In the genomic region with DNA sequence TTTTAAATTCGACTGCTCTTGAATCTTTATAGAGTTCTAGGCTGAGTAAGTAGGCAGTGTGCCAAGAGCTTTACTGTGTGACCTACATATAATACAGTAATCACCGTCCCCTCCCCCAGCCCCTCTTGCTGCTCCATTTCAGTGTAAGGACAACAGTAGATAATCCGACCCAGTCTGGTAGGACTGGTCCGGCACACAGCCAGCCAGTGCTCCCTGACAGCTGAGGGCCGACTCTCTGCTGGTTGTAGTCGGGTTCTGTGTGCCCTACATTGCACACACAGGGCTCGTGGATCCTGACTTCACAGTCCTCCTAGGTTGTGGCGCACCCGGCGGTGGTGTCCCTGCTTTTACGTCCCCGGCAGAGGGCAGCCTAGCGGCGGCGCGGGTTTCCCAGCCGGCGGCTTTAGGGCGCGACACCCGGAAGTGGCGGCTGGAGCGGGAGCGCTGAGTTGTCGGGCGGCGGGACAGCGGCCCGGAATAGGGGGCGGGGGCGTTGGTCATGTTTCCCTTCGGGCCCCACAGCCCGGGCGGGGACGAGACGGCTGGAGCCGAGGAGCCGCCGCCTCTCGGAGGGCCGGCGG, we compare ENCODE assay signal across 8 mouse cellular contexts. TPM values are rescaled to one million over a fixed set of nuclear protein-coding genes. Genes with fewer than 3 reads are reported as not detected.
DNase-seq lines count a peak whose midpoint lies in the region; ATAC-seq and TF ChIP-seq lines count a peak whose summit lies in the region.

A gene (plus strand): TSS at position 433 of the 581 bp plus-strand sequence.

- H3K27ac ChIP-seq in CH12.LX (ENCODE audit: insufficient read depth, low read depth) = peak within 1 kb of the TSS; percentile 49; the same call in 1 of the 2 replicates
- peak within 1 kb of the TSS; percentile 83 for H3K27ac ChIP-seq in forebrain, embryonic 11.5 days (ENCODE audit: low read depth, low read length)
- peak within 1 kb of the TSS; percentile 94 for H3K27ac ChIP-seq in heart, embryonic 16.5 days (ENCODE audit: low read length)
- peak within 1 kb of the TSS; percentile 99 for H3K27ac ChIP-seq in liver, embryonic 15.5 days (replicated peaks)
- H3K27ac ChIP-seq in neural tube, embryonic 12.5 days = peak within 1 kb of the TSS; percentile 87

- peak; percentile 85 for DNase-seq in CH12.LX (ENCODE audit: extremely low read depth)
- DNase-seq in c-Kit-positive CD71-positive TER-119-negative erythroid progenitor cells, embryonic 14.5 days (ENCODE audit: low read depth) = peak; percentile 83
- peak; percentile 97 for DNase-seq in forebrain, embryonic 11.5 days (ENCODE audit: low spot score)
- DNase-seq in kidney, postnatal 36 days = peak; percentile 91 to 95
- peak; percentile 81 for DNase-seq in telencephalon, adult 2 months (ENCODE audit: low read depth, low spot score)

- no peaks in the 10 kb centered on the region for H3K27me3 ChIP-seq in CH12.LX (replicated peaks)
- H3K27me3 ChIP-seq in forebrain, embryonic 11.5 days (ENCODE audit: control insufficient read depth, insufficient read depth, low read length) = no peaks in the 10 kb centered on the region
- no peaks in the 10 kb centered on the region for H3K27me3 ChIP-seq in heart, embryonic 16.5 days (ENCODE audit: control insufficient read depth, insufficient read depth, low read length)
- H3K27me3 ChIP-seq in liver, embryonic 15.5 days = no peaks in the 10 kb centered on the region
- no peaks in the 10 kb centered on the region for H3K27me3 ChIP-seq in neural tube, embryonic 12.5 days (replicated peaks)

- in situ Hi-C loops in CH12.LX (cut with MboI; ENCODE audit: low pct_ligation_motif_present, low pct_unique_long_range_greater_than_20kb, low sequenced_read_pairs) = no loop called here

- peaks cover 20% of the 10 kb centered on the region for H3K79me2 ChIP-seq in CH12.LX (replicated peaks; ENCODE audit: control insufficient read depth, extremely low read depth, insufficient read depth, poor library complexity, severe bottlenecking)

- H3K4me3 ChIP-seq in CH12.LX (replicated peaks in 1 of 3; ENCODE audit: low read depth in 2 of 3, low read length in 2 of 3, poor library complexity in 1 of 3) = peak within 1 kb of the TSS; percentile 86 to 95 (median 91)
- H3K4me3 ChIP-seq in forebrain, embryonic 11.5 days (ENCODE audit: low read depth, low read length) = peak within 1 kb of the TSS; percentile 93
- peak within 1 kb of the TSS; percentile 70 for H3K4me3 ChIP-seq in heart, embryonic 16.5 days (ENCODE audit: low read length)
- peak within 1 kb of the TSS; percentile 96 for H3K4me3 ChIP-seq in liver, embryonic 15.5 days (replicated peaks)
- H3K4me3 ChIP-seq in neural tube, embryonic 12.5 days = peak within 1 kb of the TSS; percentile 94

- H3K4me1 ChIP-seq in CH12.LX (ENCODE audit: control insufficient read depth in 1 of 2, insufficient read depth in 2 of 2) = peaks cover 5 to 23% of the 10 kb centered on the region in 2 experiments
- H3K4me1 ChIP-seq in forebrain, embryonic 11.5 days (replicated peaks; ENCODE audit: control insufficient read depth, insufficient read depth, low read length) = peaks cover 2% of the 10 kb centered on the region; the same call in 1 of the 2 replicates
- H3K4me1 ChIP-seq in heart, embryonic 16.5 days (ENCODE audit: control insufficient read depth, insufficient read depth, low read length) = peaks cover 17% of the 10 kb centered on the region
- peaks cover 25% of the 10 kb centered on the region for H3K4me1 ChIP-seq in liver, embryonic 15.5 days (replicated peaks)
- peaks cover 13% of the 10 kb centered on the region for H3K4me1 ChIP-seq in neural tube, embryonic 12.5 days

- TF ChIP-seq POLR2A in CH12.LX (IDR thresholded peaks at IDR 0.05; ENCODE audit: low read depth, low read length) = peak; percentile 81

- dilution Hi-C loops in CH12.LX (cut with MboI; ENCODE audit: extremely low pct_ligation_motif_present, extremely low pct_unique_long_range_greater_than_20kb, low sequenced_read_pairs) = no loop called here

- no peaks in the 10 kb centered on the region for H3K9me3 ChIP-seq in CH12.LX (replicated peaks; ENCODE audit: low read length)
- H3K9me3 ChIP-seq in forebrain, embryonic 11.5 days (ENCODE audit: control insufficient read depth, low read length) = no peaks in the 10 kb centered on the region
- no peaks in the 10 kb centered on the region for H3K9me3 ChIP-seq in heart, embryonic 16.5 days (replicated peaks; ENCODE audit: control insufficient read depth, low read length)
- no peaks in the 10 kb centered on the region for H3K9me3 ChIP-seq in liver, embryonic 15.5 days (replicated peaks)
- no peaks in the 10 kb centered on the region for H3K9me3 ChIP-seq in neural tube, embryonic 12.5 days

- H3K36me3 ChIP-seq in CH12.LX (replicated peaks in 1 of 2; ENCODE audit: control insufficient read depth in 1 of 2, insufficient read depth in 1 of 2, low read length in 1 of 2) = peaks cover 2 to 12% of the 10 kb centered on the region in 2 experiments
- H3K36me3 ChIP-seq in forebrain, embryonic 11.5 days (ENCODE audit: control insufficient read depth, insufficient read depth, low read length) = no peaks in the 10 kb centered on the region; the same call in 1 of the 2 replicates
- no peaks in the 10 kb centered on the region for H3K36me3 ChIP-seq in heart, embryonic 16.5 days (ENCODE audit: control insufficient read depth, insufficient read depth)
- H3K36me3 ChIP-seq in liver, embryonic 15.5 days (replicated peaks) = peaks cover 15% of the 10 kb centered on the region
- 0 out of 2 replicates have a peak, but pooled peaks cover 2% of the 10 kb centered on the region for H3K36me3 ChIP-seq in neural tube, embryonic 12.5 days

- 2% methylated on average over 42 of the region's 42 CpGs for WGBS in forebrain, embryonic 11.5 days
- whole genome bisulfite sequencing in heart, embryonic 16.5 days = 1% methylated on average over 42 of the region's 42 CpGs
- WGBS in liver, embryonic 15.5 days (ENCODE audit: insufficient replicate concordance) = 1% methylated on average over 38 of the region's 42 CpGs
- WGBS in neural tube, embryonic 12.5 days = 1% methylated on average over 40 of the region's 42 CpGs

- peak within 1 kb of the TSS; percentile 87 for H3K9ac ChIP-seq in CH12.LX (ENCODE audit: insufficient read depth, low read depth)
- peak within 1 kb of the TSS; percentile 90 for H3K9ac ChIP-seq in forebrain, embryonic 11.5 days (ENCODE audit: low read length)
- peak within 1 kb of the TSS; percentile 85 for H3K9ac ChIP-seq in heart, embryonic 16.5 days (ENCODE audit: low read length)
- peak within 1 kb of the TSS; percentile 99 for H3K9ac ChIP-seq in liver, embryonic 15.5 days
- peak within 1 kb of the TSS; percentile 87 for H3K9ac ChIP-seq in neural tube, embryonic 12.5 days

- peak within 1 kb of the TSS; percentile 82 for H3K4me2 ChIP-seq in CH12.LX (ENCODE audit: insufficient read depth, low read depth, poor library complexity, severe bottlenecking)
- peak within 1 kb of the TSS; percentile 78 for H3K4me2 ChIP-seq in forebrain, embryonic 11.5 days (ENCODE audit: low read depth, low read length, severe bottlenecking)
- H3K4me2 ChIP-seq in heart, embryonic 16.5 days (ENCODE audit: low read depth, low read length) = peak within 1 kb of the TSS; percentile 89
- peak within 1 kb of the TSS; percentile 91 for H3K4me2 ChIP-seq in liver, embryonic 15.5 days
- H3K4me2 ChIP-seq in neural tube, embryonic 12.5 days (replicated peaks) = peak within 1 kb of the TSS; percentile 77

- peak in 1 of 2 experiments; percentile 58; a peak in 2 of 4 replicates for TF ChIP-seq CTCF in CH12.LX (conservative IDR thresholded peaks at IDR 0.05 in 1 of 2, IDR thresholded peaks at IDR 0.05 in 1 of 2; ENCODE audit: low read depth in 2 of 2, low read length in 2 of 2)

- peak; percentile 95 for ATAC-seq in forebrain, embryonic 11.5 days (replicated peaks; ENCODE audit: low FRiP score)
- peak; percentile 95 for ATAC-seq in heart, embryonic 16.5 days (replicated peaks; ENCODE audit: extremely low read depth, insufficient read depth, low FRiP score)
- ATAC-seq in liver, embryonic 15.5 days (ENCODE audit: insufficient read depth) = peak; percentile 93
- ATAC-seq in neural tube, embryonic 12.5 days (ENCODE audit: low FRiP score, low read depth) = peak; percentile 95

- no peak for TF ChIP-seq RAD21 in CH12.LX (IDR thresholded peaks at IDR 0.05; ENCODE audit: low read depth, low read length)

- TF ChIP-seq EP300 in CH12.LX (IDR thresholded peaks at IDR 0.05; ENCODE audit: low read length) = 0 out of 2 replicates have a peak, but pooled peaks have one; percentile 33

TF ChIP-seq in CH12.LX, 34 proteins besides CTCF, POLR2A, EP300 and RAD21 (continues in another document):
- TF ChIP-seq HCFC1 (IDR thresholded peaks at IDR 0.05; ENCODE audit: low read depth, low read length) = peak; percentile 89
- TF ChIP-seq TBP (conservative IDR thresholded peaks at IDR 0.05; ENCODE audit: low read depth, low read length) = peak; percentile 86
- peak; percentile 76; the same call in 1 of the 2 replicates for TF ChIP-seq KAT2A (IDR thresholded peaks at IDR 0.05; ENCODE audit: insufficient replicate concordance, low read length)
- TF ChIP-seq ZMIZ1 (IDR thresholded peaks at IDR 0.05; ENCODE audit: low read depth, low read length) = peak; percentile 93
- TF ChIP-seq CHD2 (IDR thresholded peaks at IDR 0.05; ENCODE audit: low read length) = peak; percentile 86
- TF ChIP-seq POLR2AphosphoS2 (IDR thresholded peaks at IDR 0.05; ENCODE audit: low read depth, low read length) = peak; percentile 79; the same call in 1 of the 2 replicates
- no peak for TF ChIP-seq PAX5 (IDR thresholded peaks at IDR 0.05; ENCODE audit: low read length)
- TF ChIP-seq JUND (conservative IDR thresholded peaks at IDR 0.05; ENCODE audit: low read depth, low read length) = no peak
- TF ChIP-seq GABPA (IDR thresholded peaks at IDR 0.05; ENCODE audit: insufficient replicate concordance, low read depth, low read length) = peak; percentile 19; the same call in 1 of the 2 replicates
- 0 out of 2 replicates have a peak, but pooled peaks have one; percentile 12 for TF ChIP-seq ZNF384 (IDR thresholded peaks at IDR 0.05; ENCODE audit: low read depth, low read length)
- TF ChIP-seq ZC3H11A (IDR thresholded peaks at IDR 0.05; ENCODE audit: low read depth, low read length) = no peak
- TF ChIP-seq ZKSCAN1 (IDR thresholded peaks at IDR 0.05; ENCODE audit: borderline replicate concordance, low read depth, low read length) = no peak
- TF ChIP-seq IRF4 (IDR thresholded peaks at IDR 0.05; ENCODE audit: low read depth, low read length) = peak; percentile 87
- TF ChIP-seq MAX (IDR thresholded peaks at IDR 0.05; ENCODE audit: low read length) = peak; percentile 71

RNA-seq across cellular contexts. Expression of the gene that starts here (rescaled TPM):
- total RNA-seq in CH12.LX (2012; rRNA removed) = 6.8 and 8.7 TPM in 2 replicates
- total RNA-seq in CH12.LX (2014; rRNA removed) = 11.5 and 11.6 TPM in 2 replicates
- 11.1 and 12.2 TPM in 2 replicates for polyA plus RNA-seq in CH12.LX (2012; ENCODE audit: insufficient read length, low read depth)
- polyA plus RNA-seq in forebrain, embryonic 11.5 days (2014; fragmentation: Nextera tagmentation; extraction: Ambion mirVana) = 12.3 and 12.6 TPM in 2 replicates
- 6.7 and 7.5 TPM in 2 replicates for polyA plus RNA-seq in heart, embryonic 16.5 days (2015; fragmentation: Nextera tagmentation; extraction: Ambion mirVana)
- polyA plus RNA-seq in liver, embryonic 15.5 days (2015; fragmentation: Nextera tagmentation; extraction: Ambion mirVana) = 5.7 and 6.9 TPM in 2 replicates
- 15.1 and 15.6 TPM in 2 replicates for polyA plus RNA-seq in neural tube, embryonic 12.5 days (2016; fragmentation: Nextera tagmentation; extraction: Ambion mirVana)

Comparison
In these comparisons a context has a peak if more than half of its experiments do, and no peak if none do; other contexts are left out.
1. Peak in every context shown above with its lines: DNase-seq, ATAC-seq, H3K4me3 ChIP-seq and H3K27ac ChIP-seq.
2. H3K27ac ChIP-seq: peak in every context shown above with its lines; median percentile 99 in liver, embryonic 15.5 days; 94 in heart, embryonic 16.5 days; 87 in neural tube, embryonic 12.5 days; 83 in forebrain, embryonic 11.5 days; 49 in CH12.LX.